Mouse (Mus musculus): ENCODE data around the gene Rab13. TPM values are rescaled to one million over a fixed set of nuclear protein-coding genes. Genes with fewer than 3 reads are reported as not detected.

Gene Rab13
- total RNA-seq, 2 experiments from 2014 or later = 6.0 to 8.0 TPM

- intact Hi-C loops (cut with DNase I) = no loop called here
- no peak for DNase-seq (ENCODE audit: low spot score in 2 of 2)
Measured at GRCm38 (mm10) chr3:90254419-90255193, 41.1 kb downstream of the Rab13 start.

DNA sequence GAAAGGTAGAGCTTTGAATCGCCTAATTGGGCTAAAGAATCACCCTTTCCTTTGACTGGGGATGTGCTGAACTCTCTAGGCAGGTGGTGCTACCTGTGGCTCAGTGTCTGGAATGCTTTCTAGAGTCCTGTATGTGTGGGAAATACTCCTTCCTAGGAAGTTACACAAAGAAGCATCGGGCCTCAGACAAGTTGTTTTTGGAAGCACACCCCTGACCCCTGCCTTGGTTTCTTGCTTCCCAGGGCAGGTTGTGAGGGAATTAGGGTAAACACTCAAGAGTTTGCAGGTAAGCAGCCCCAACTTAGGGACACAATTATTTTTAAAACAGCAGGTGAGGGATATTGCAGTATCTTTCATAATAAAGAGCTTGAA lies 41.7 kb downstream of the Rab13 start:
- no peak for DNase-seq (ENCODE audit: low spot score in 2 of 2)
- intact Hi-C loops (cut with DNase I) = no loop called here

DNA sequence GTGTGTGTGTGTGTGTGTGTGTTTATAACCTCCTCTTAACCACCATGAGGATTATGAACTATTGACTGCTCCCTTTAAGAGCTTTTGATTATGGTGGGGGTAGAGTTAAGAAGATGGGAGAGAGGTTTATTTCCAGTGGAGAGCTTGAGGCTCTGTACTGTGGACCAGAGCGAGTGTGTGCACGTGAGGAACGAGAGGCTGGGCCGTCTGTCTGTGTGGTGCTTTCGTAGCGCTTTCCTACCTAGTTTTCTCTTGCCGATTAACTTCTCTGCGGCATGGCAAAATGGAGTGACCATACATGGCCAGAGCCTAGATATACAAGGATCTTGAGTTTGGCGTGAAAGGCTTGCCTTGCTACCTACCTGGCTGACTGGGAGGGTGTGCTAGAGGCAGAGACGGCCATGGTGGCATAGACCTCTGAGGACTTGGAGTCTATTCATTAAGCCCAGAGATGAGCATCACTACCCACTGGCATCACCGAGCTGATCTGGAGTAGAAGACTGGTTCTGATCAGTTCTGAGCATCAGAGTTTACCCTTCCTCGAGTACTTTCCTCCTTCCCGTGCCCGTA lies 42.4 kb downstream of the Rab13 start:
- intact Hi-C loops (cut with DNase I) = no loop called here

GRCm38 (mm10) chr3:90256731-90257530 lies 43.4 kb downstream of the Rab13 start:
- DNase-seq (ENCODE audit: low spot score in 2 of 2) = no peak
- intact Hi-C loops (cut with DNase I) = no loop called here

More for the DNA sequence above, 42.4 kb downstream of the Rab13 start:
- DNase-seq (ENCODE audit: low spot score in 2 of 2) = no peak

GRCm38 (mm10) chr3:90258521-90258920 lies 45.0 kb downstream of the Rab13 start:
- DNase-seq (ENCODE audit: low spot score in 2 of 2) = no peak
- intact Hi-C loops (cut with DNase I) = no loop called here

DNA sequence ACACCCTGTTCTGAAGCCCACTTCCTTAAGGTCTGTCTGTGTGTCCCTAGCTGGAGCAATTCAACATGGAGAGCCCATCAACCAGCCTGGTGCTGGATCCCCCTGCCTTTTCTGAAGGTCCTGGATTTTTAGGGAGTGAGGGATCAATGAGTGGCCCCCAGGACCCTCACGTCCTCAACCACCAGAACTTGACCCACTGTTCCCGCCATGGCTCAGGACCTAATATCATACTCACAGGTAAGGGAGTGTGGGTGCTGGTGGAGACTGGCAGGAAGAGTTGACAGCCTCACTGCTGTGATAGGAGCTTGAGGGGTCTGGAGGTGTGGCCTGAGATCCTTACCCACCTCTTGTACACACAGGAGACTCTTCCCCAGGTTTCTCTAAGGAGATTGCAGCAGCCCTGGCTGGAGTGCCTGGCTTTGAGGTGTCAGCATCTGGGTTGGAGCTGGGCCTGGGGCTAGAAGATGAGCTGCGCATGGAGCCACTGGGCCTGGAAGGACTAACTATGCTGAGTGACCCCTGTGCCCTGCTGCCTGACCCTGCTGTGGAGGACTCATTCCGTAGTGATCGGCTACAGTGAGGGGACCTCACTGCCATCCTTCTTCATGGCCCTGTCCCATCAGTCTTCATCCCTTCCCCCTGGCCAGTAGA lies 49.8 kb downstream of the Rab13 start:
- no peak for DNase-seq (ENCODE audit: low spot score in 2 of 2)
- intact Hi-C loops (cut with DNase I) = no loop called here

DNA sequence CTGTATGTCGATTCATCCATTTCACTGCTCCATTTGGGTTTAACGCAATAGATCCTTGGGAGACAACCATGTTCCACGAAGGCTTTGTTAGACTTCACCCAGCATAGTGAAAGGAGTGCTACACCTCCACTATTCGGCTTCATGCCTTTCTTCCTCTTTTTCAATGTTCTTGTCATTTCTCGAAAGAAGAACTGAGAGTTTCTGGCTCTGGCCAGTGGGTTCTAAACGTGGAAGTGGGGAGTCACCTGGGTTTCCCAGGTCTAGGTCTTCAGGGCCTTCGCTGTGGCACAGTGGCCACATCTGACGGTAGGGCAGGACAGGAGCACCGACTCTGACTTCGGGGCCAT lies 51.2 kb downstream of the Rab13 start:
- intact Hi-C loops (cut with DNase I) = loop anchor here (1.0 to 5.0 kb wide), 2 partner anchors 28 to 108 kb away; no protein-coding TSS in a partner anchor
- DNase-seq (ENCODE audit: low spot score in 2 of 2) = no peak

GRCm38 (mm10) chr3:90265034-90265931 lies 51.8 kb downstream of the Rab13 start, which contains the start of gene Dennd4b:
TSS of gene Dennd4b (plus strand) at chr3:90265185.
- intact Hi-C loops (cut with DNase I) = loop anchor here (1.0 to 5.0 kb wide), 2 partner anchors 27 to 107 kb away; no protein-coding TSS in a partner anchor
- DNase-seq (ENCODE audit: low spot score in 2 of 2) = peak; percentile 85 to 86

- no peak for DNase-seq (ENCODE audit: low spot score in 2 of 2)
- intact Hi-C loops (cut with DNase I) = loop anchor here (1.0 to 5.0 kb wide), 2 partner anchors 26 to 106 kb away; no protein-coding TSS in a partner anchor
Measured at GRCm38 (mm10) chr3:90265932-90266741, 52.6 kb downstream of the Rab13 start.

- intact Hi-C loops (cut with DNase I) = loop anchor here (5.0 kb wide), 1 partner anchor 105 kb away; no protein-coding TSS in a partner anchor
- no peak for DNase-seq (ENCODE audit: low spot score in 2 of 2)
Measured at GRCm38 (mm10) chr3:90266901-90267775, 53.6 kb downstream of the Rab13 start.

- no peak for DNase-seq (ENCODE audit: low spot score in 2 of 2)
- intact Hi-C loops (cut with DNase I) = loop anchor here (5.0 kb wide), 1 partner anchor 104 kb away; no protein-coding TSS in a partner anchor
Measured at GRCm38 (mm10) chr3:90268190-90268589, 54.7 kb downstream of the Rab13 start.

- DNase-seq (ENCODE audit: low spot score in 2 of 2) = no peak
- intact Hi-C loops (cut with DNase I) = loop anchor here (5.0 kb wide), 1 partner anchor 103 kb away; no protein-coding TSS in a partner anchor
Measured at GRCm38 (mm10) chr3:90268971-90269370, 55.5 kb downstream of the Rab13 start.

- intact Hi-C loops (cut with DNase I) = no loop called here
- no peak for DNase-seq (ENCODE audit: low spot score in 2 of 2)
Measured at GRCm38 (mm10) chr3:90270784-90271183, 57.3 kb downstream of the Rab13 start.

- intact Hi-C loops (cut with DNase I) = no loop called here
- DNase-seq (ENCODE audit: low spot score in 2 of 2) = no peak
Measured at GRCm38 (mm10) chr3:90272170-90272569, 58.7 kb downstream of the Rab13 start.

DNA sequence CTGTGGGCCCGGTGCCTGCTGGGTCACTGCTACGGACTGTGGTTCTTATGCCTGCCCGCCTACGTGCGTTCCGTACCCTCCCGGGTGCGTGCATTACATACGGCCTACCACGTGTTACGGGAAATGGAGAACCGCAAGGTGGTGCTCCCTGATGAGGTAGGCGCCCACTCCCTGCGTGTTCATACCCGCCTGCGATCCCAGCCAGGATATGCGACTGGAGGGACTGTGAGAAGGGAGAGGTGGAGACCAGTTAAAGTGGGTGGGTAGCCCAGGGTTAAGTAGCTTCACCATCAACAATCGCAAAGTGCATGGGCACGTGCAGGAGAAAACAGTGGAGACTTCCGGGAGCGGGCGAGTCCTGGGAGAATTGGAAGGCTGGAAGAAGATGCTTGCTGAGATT lies 60.4 kb downstream of the Rab13 start:
- intact Hi-C loops (cut with DNase I) = no loop called here

GRCm38 (mm10) chr3:90275286-90275685 lies 61.8 kb downstream of the Rab13 start:
- intact Hi-C loops (cut with DNase I) = no loop called here
- DNase-seq (ENCODE audit: low spot score in 2 of 2) = no peak

More for the DNA sequence above, 60.4 kb downstream of the Rab13 start:
- DNase-seq (ENCODE audit: low spot score in 2 of 2) = no peak
